In genomic region chr15:89182842-89183241, GRCm38 (mm10) we compare ENCODE assay signal across 10 mouse cellular contexts. TPM values are rescaled to one million over a fixed set of nuclear protein-coding genes. Genes with fewer than 3 reads are reported as not detected.
A peak's percentile ranks its signal among the peaks of the same experiment; 100 is the strongest.
DNase-seq lines count a peak whose midpoint lies in the region; ATAC-seq lines count a peak whose summit lies in the region.
"Had no signal": no experiment of that assay in that cellular context is flagged by ENCODE, and none has a peak within 500 bp of the region (broad histone marks: within the 10 kb centered on the region; RNA-seq: fewer than 3 reads in every experiment).

No protein-coding gene starts in this region.

- no peak overlapping the region for H3K9ac ChIP-seq in heart, embryonic 11.5 days (ENCODE audit: low read depth, low read length)
- H3K9ac ChIP-seq in liver, embryonic 12.5 days: no peak overlapping the region
- no peak overlapping the region for H3K9ac ChIP-seq in embryonic facial prominence, embryonic 12.5 days
- H3K9ac ChIP-seq: limb, embryonic 13.5 days had no signal

- DNase-seq in heart, adult 8-10 months (ENCODE audit: low spot score): no peak
- DNase-seq in liver: no peak
- DNase-seq in limb, embryonic 10.5 days (ENCODE audit: low spot score): no peak
- no peak for DNase-seq in urinary bladder, adult 18-20 months (ENCODE audit: low spot score in 2 of 2)
- no peak for DNase-seq in ovary, adult 18-20 months (ENCODE audit: low spot score)
- DNase-seq: right cerebral cortex, postnatal 14 days had no signal

- H3K9me3 ChIP-seq in heart, embryonic 11.5 days (replicated peaks; ENCODE audit: control insufficient read depth, low read length): no peaks in the 10 kb centered on the region
- H3K9me3 ChIP-seq in liver, embryonic 12.5 days (replicated peaks): no peaks in the 10 kb centered on the region
- H3K9me3 ChIP-seq in embryonic facial prominence, embryonic 12.5 days: no peaks in the 10 kb centered on the region
- no peaks in the 10 kb centered on the region for H3K9me3 ChIP-seq in limb, embryonic 10.5 days (replicated peaks)
- H3K9me3 ChIP-seq: limb, embryonic 13.5 days had no signal

- peaks cover 31% of the 10 kb centered on the region for H3K4me1 ChIP-seq in heart, embryonic 11.5 days (ENCODE audit: control insufficient read depth, insufficient read depth, low read length)
- peaks cover 47% of the 10 kb centered on the region for H3K4me1 ChIP-seq in liver, embryonic 12.5 days
- H3K4me1 ChIP-seq in embryonic facial prominence, embryonic 12.5 days: peaks cover 35% of the 10 kb centered on the region
- H3K4me1 ChIP-seq in limb, embryonic 10.5 days: peaks cover 57% of the 10 kb centered on the region

- peak overlapping the region; percentile 35; the same call in 1 of the 2 replicates for H3K27ac ChIP-seq in heart, embryonic 11.5 days (ENCODE audit: low read depth, low read length)
- peak overlapping the region; percentile 11; the same call in 1 of the 2 replicates for H3K27ac ChIP-seq in liver, embryonic 12.5 days
- H3K27ac ChIP-seq in embryonic facial prominence, embryonic 12.5 days: peak overlapping the region; percentile 61; the same call in 1 of the 2 replicates
- 0 out of 2 replicates have a peak overlapping the region, but pooled peaks have one; percentile 34 for H3K27ac ChIP-seq in limb, embryonic 10.5 days
- H3K27ac ChIP-seq: limb, embryonic 13.5 days had no signal

- 72% methylated on average over 5 of the region's 5 CpGs for WGBS in heart, embryonic 11.5 days (ENCODE audit: insufficient replicate concordance)
- WGBS in liver, embryonic 12.5 days (ENCODE audit: insufficient replicate concordance): 62% methylated on average over 5 of the region's 5 CpGs
- 58% methylated on average over 5 of the region's 5 CpGs for WGBS in embryonic facial prominence, embryonic 12.5 days
- WGBS in limb, embryonic 10.5 days: 55% methylated on average over 5 of the region's 5 CpGs

- no peak for ATAC-seq in heart, embryonic 11.5 days (replicated peaks; ENCODE audit: insufficient number of reproducible peaks, low FRiP score, low TSS enrichment)
- no peak for ATAC-seq in liver, embryonic 12.5 days
- ATAC-seq in embryonic facial prominence, embryonic 12.5 days (ENCODE audit: insufficient number of reproducible peaks, insufficient read depth, low FRiP score, low TSS enrichment): no peak

- H3K36me3 ChIP-seq in heart, embryonic 11.5 days (ENCODE audit: control insufficient read depth, insufficient read depth, low read length): 0 out of 2 replicates have a peak, but pooled peaks cover 4% of the 10 kb centered on the region
- peaks cover 24% of the 10 kb centered on the region for H3K36me3 ChIP-seq in liver, embryonic 12.5 days
- H3K36me3 ChIP-seq in embryonic facial prominence, embryonic 12.5 days: peaks cover 19% of the 10 kb centered on the region
- H3K36me3 ChIP-seq in limb, embryonic 10.5 days: peaks cover 47% of the 10 kb centered on the region

- H3K27me3 ChIP-seq in heart, embryonic 11.5 days (ENCODE audit: control insufficient read depth, insufficient read depth, low read length): no peaks in the 10 kb centered on the region
- peaks cover 49% of the 10 kb centered on the region for H3K27me3 ChIP-seq in liver, embryonic 12.5 days (replicated peaks)
- no peaks in the 10 kb centered on the region for H3K27me3 ChIP-seq in embryonic facial prominence, embryonic 12.5 days
- no peaks in the 10 kb centered on the region for H3K27me3 ChIP-seq in limb, embryonic 10.5 days (ENCODE audit: low read depth, poor library complexity, severe bottlenecking)
- H3K27me3 ChIP-seq: limb, embryonic 13.5 days had no signal

- H3K4me2 ChIP-seq in heart, embryonic 11.5 days: no peak overlapping the region
- H3K4me2 ChIP-seq in liver, embryonic 12.5 days: no peak overlapping the region
- no peak overlapping the region for H3K4me2 ChIP-seq in embryonic facial prominence, embryonic 12.5 days (replicated peaks)

- H3K4me3 ChIP-seq in heart, embryonic 11.5 days (ENCODE audit: low read depth, low read length): no peak overlapping the region
- no peak overlapping the region for H3K4me3 ChIP-seq in liver, embryonic 12.5 days
- no peak overlapping the region for H3K4me3 ChIP-seq in embryonic facial prominence, embryonic 12.5 days
- H3K4me3 ChIP-seq in limb, embryonic 10.5 days: peak overlapping the region; percentile 93; the same call in 1 of the 2 replicates
- H3K4me3 ChIP-seq: limb, embryonic 13.5 days had no signal

RNA-seq across cellular contexts. Expression of gene Plxnb2, which starts 2.3 kb away (rescaled TPM):
- polyA plus RNA-seq in heart, embryonic 11.5 days (2014; fragmentation: Nextera tagmentation; extraction: Ambion mirVana): 84.6 and 95.1 TPM in 2 replicates
- total RNA-seq in heart, adult 8-10 months (2022): 100 to 1,000 TPM in 2 of 4 experiments, 10 to 100 TPM in 2; 92.5 to 104 (median 99.6) TPM
- 38.5 and 38.8 TPM in 2 replicates for polyA plus RNA-seq in liver, embryonic 12.5 days (2016; fragmentation: Nextera tagmentation; extraction: Ambion mirVana)
- polyA plus RNA-seq in embryonic facial prominence, embryonic 12.5 days (2016; fragmentation: Nextera tagmentation; extraction: Ambion mirVana): 169 and 182 TPM in 2 replicates
- polyA plus RNA-seq in limb, embryonic 10.5 days (2016; fragmentation: Nextera tagmentation; extraction: Ambion mirVana): 147 and 162 TPM in 2 replicates

RNA-seq across cellular contexts. Expression of gene Dennd6b, which starts 13.5 kb away (rescaled TPM):
- 18.0 and 18.5 TPM in 2 replicates for polyA plus RNA-seq in heart, embryonic 11.5 days (2014; fragmentation: Nextera tagmentation; extraction: Ambion mirVana)
- 10 to 100 TPM in 2 of 4 experiments, 1 to 10 TPM in 2; 8.8 to 12.9 (median 11.0) TPM for total RNA-seq in heart, adult 8-10 months (2022)
- 5.3 and 5.5 TPM in 2 replicates for polyA plus RNA-seq in liver, embryonic 12.5 days (2016; fragmentation: Nextera tagmentation; extraction: Ambion mirVana)
- polyA plus RNA-seq in embryonic facial prominence, embryonic 12.5 days (2016; fragmentation: Nextera tagmentation; extraction: Ambion mirVana): 30.2 and 30.3 TPM in 2 replicates
- 21.2 and 27.5 TPM in 2 replicates for polyA plus RNA-seq in limb, embryonic 10.5 days (2016; fragmentation: Nextera tagmentation; extraction: Ambion mirVana)

RNA-seq across cellular contexts. Expression of gene Ppp6r2, which starts 28.5 kb away (rescaled TPM):
- polyA plus RNA-seq in heart, embryonic 11.5 days (2014; fragmentation: Nextera tagmentation; extraction: Ambion mirVana): 20.5 and 23.5 TPM in 2 replicates
- 10 to 100 TPM; 82.1 to 87.5 (median 84.7) TPM for total RNA-seq in heart, adult 8-10 months (2022)
- polyA plus RNA-seq in liver, embryonic 12.5 days (2016; fragmentation: Nextera tagmentation; extraction: Ambion mirVana): 21.4 and 23.9 TPM in 2 replicates
- polyA plus RNA-seq in embryonic facial prominence, embryonic 12.5 days (2016; fragmentation: Nextera tagmentation; extraction: Ambion mirVana): 38.9 and 41.9 TPM in 2 replicates
- polyA plus RNA-seq in limb, embryonic 10.5 days (2016; fragmentation: Nextera tagmentation; extraction: Ambion mirVana): 15.4 and 21.2 TPM in 2 replicates

RNA-seq across cellular contexts. Expression of gene Mapk11, which starts 33.4 kb away (rescaled TPM):
- 3.2 and 4.2 TPM in 2 replicates for polyA plus RNA-seq in heart, embryonic 11.5 days (2014; fragmentation: Nextera tagmentation; extraction: Ambion mirVana)
- 1 to 10 TPM; 1.1 to 2.8 (median 2.7) TPM for total RNA-seq in heart, adult 8-10 months (2022)
- polyA plus RNA-seq in liver, embryonic 12.5 days (2016; fragmentation: Nextera tagmentation; extraction: Ambion mirVana): 1.8 TPM in 2 replicates
- 14.0 and 16.4 TPM in 2 replicates for polyA plus RNA-seq in embryonic facial prominence, embryonic 12.5 days (2016; fragmentation: Nextera tagmentation; extraction: Ambion mirVana)
- polyA plus RNA-seq in limb, embryonic 10.5 days (2016; fragmentation: Nextera tagmentation; extraction: Ambion mirVana): 20.3 and 21.8 TPM in 2 replicates

RNA-seq across cellular contexts. Expression of gene Mapk12, which starts 42.3 kb away (rescaled TPM):
- 20.7 and 24.6 TPM in 2 replicates for polyA plus RNA-seq in heart, embryonic 11.5 days (2014; fragmentation: Nextera tagmentation; extraction: Ambion mirVana)
- 10 to 100 TPM; 21.1 to 31.4 (median 28.0) TPM for total RNA-seq in heart, adult 8-10 months (2022)
- 2.3 and 2.7 TPM in 2 replicates for polyA plus RNA-seq in liver, embryonic 12.5 days (2016; fragmentation: Nextera tagmentation; extraction: Ambion mirVana)
- polyA plus RNA-seq in embryonic facial prominence, embryonic 12.5 days (2016; fragmentation: Nextera tagmentation; extraction: Ambion mirVana): 7.5 and 7.6 TPM in 2 replicates
- 21.5 and 26.4 TPM in 2 replicates for polyA plus RNA-seq in limb, embryonic 10.5 days (2016; fragmentation: Nextera tagmentation; extraction: Ambion mirVana)

Comparison
In these comparisons a context has a peak if more than half of its experiments do, and no peak if none do; other contexts are left out.
1. H3K27ac ChIP-seq: peak in every context shown above with its lines; median percentile 61 in embryonic facial prominence, embryonic 12.5 days; 35 in heart, embryonic 11.5 days; 34 in limb, embryonic 10.5 days; 11 in liver, embryonic 12.5 days.